Mouse (Mus musculus) erythroblast, embryonic 14.5 days (primary cell): ENCODE results near the gene Lgi4.

ENCODE experiments used
- GATA1 ChIP-seq: IDR thresholded peaks from 2 replicates; pipeline ENCODE4 v1.6.1; 2012; ENCODE audit warnings: low read length, inconsistent platforms, mixed read lengths
- TAL1 ChIP-seq: IDR thresholded peaks from 3 replicates; pipeline ENCODE4 v1.6.1; 2012; ENCODE audit warnings: low read length, inconsistent platforms, mixed read lengths

- TF ChIP-seq GATA1 (no peak), TAL1 (no peak)
Measured at GRCm38 (mm10) chr7:31088206-31088605, 29.1 kb downstream of the Lgi4 start.
